Mouse (Mus musculus) neutrophil, adult 65 days (primary cell): Measurements from ENCODE around the gene Nolc1. TPM values are rescaled to one million over a fixed set of nuclear protein-coding genes. Genes with fewer than 3 reads are reported as not detected.

Experiments
- total RNA-seq: library from RNA; stranded (reverse); gene quantifications from 2 replicates; pipeline ENCODE4 v1.2.4, GENCODE M21; 2023

The Nolc1 gene
- 15.4 and 20.3 TPM in 2 replicates for total RNA-seq

DNA sequence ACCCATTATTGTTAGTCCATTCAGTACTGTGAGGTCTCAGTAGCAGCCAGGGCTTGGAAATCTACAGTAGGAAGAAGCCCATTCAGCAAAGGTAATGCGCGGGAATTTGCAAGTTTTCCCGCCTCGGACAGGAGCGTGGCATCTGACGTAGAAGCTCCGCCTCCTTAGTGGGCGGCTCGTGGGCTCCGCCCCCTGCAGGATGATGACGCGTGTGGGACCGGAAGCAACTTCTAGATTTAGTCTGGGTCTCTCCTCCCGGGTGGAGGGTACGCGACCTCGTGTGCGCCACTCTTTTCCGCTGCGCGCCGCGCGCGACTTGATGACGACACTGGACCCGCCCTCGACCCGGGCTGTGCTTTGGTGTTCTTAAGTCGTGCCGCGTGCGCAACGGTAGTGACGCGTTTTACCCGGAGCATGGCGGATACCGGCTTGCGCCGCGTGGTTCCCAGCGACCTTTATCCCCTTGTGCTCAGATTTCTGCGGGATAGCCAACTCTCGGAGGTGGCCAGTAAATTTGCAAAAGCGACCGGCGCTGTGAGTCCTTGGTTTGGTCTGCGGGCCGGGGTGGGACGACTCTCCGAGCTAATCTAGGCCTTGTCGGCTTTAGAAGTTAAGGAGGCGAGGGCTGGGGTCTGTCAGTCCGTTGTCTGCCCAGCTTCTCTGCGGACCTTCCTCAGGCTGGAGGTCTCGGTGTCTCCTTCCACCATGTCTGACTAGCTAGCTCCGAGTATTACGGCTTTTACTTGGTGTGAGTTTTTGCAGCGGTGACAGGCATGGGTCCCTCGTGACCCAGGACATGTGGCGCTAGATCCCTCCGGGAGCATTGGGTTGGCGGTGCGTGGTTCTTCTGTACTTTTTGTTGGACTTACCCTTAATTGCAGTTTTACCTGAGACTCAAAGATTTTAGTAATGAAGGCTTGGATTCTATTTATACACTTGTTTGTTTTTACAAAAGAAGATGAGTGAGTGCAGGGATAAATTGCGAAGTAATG is at the start of gene Nolc1:
Gene Nolc1 (plus strand): TSS at position 248 of the 992 bp plus-strand sequence.

DNA sequence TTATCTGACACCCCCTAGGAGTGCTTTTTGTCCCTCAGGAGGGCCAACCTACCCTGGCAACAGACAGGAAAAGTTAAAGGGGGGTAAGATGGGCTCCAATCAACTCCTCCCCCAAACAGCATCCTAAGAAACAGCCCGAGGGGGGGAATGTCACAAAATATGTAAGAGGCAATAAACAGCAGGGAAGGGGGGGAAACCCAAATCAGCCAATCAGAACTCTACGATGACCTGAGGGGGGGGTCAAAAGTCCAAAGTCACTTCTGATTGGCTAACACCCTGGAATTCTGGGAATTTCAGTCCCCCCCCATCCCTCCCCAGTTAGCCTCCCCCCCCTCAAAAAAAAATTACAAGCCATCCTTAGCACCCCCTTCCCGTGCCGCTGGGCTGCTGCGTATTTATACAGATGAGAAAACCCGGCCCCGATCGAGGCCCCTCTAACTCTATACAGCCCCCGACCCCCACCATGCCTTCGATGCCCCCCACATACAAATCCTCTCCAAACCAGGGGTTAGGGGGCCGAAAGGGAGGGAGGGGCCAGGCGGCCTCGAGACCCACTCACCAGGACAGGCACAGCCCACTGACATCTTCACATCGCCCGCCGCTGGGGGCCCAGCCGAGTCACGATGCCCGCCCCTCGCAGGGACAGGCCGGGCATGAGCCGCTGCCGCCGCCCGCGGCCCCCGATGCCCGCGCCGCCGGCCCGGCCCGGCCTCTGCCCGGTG is 31.2 kb upstream of the Nolc1 start, which contains the start of gene Pprc1:
Gene Pprc1 (plus strand): TSS at position 616 of the 722 bp plus-strand sequence.

DNA sequence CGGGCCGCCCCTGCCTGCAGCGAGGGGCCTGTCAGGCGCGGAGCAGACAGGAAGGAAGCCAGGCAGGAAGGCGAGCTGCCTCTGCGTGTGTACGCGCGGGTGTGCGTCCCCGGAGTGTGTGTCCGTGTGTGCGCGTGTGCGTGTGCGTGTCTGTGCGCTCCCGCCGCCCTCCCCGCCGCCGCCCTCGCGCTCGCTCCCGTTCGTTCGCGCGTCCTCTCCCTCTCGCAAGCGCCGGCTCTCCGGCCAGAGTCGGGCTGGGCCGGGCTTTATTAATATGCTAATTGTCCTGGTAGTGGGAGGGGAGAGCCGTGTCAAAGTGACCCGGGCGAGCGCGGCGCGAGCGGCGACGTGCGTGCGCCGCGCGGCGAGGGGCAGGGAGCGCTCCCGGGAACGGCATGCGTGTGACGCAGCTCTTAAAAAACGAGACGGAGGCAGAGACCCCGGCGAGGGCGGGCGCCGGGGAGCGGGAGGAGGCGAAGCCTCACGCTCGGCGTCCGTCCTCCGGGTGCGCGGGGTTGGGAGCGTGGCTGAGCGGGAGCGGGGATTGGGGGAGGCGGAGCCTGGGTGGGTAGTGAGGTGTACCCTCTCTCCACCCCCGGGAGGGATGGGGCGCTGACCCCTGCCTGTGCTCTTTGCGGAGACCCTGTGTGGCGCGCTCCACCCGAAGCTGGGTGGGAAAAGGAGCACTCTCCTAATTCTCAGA is 30.5 kb upstream of the Nolc1 start, which contains the start of gene Ldb1:
Gene Ldb1 (minus strand): TSS at position 222 of the 703 bp plus-strand sequence.

DNA sequence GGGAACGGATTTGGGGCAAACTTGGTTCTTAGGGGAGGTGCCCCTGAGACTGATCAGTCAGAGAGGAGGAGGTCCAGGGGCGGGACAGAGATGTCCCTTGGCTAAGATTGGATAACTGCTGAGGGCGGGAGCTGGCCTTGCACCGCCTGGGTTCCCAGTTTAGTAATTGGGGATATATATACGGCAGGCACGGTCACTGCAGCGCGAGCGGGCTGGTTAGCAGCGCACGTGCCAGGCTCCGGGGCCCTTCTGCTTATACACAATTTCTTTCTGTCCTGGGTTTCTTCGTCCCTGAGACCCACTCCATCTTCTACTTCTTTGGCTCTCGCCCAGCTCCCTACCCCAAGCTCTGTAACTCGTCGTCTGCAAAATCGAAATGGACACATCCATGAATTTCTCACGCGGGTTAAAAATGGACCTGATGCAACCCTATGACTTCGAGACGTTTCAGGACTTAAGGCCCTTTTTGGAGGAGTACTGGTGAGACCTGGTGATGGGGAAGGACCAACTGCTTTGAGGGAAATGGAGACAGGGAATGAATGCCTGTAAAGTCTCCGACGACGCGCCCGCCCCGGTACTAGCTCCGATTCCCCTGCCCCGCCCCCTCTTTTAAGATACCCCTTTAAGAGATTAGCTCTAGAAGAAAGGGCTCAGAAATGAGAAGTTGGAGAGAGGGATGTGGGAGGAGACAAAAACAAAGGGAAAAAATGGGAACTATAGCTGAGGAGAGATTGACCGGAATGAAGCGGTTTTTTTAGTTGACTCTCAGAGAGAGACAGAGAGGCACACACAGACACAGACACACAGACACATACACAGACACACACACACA is 56.2 kb downstream of the Nolc1 start, which contains the start of gene Elovl3:
Gene Elovl3 (plus strand): TSS at position 204 of the 832 bp plus-strand sequence.

Other genes starting within 250 kb of the Nolc1 start
- gene Armh3, start 77.4 kb upstream of the Nolc1 start, total RNA-seq: 11.7 and 16.0 TPM in 2 replicates
- 8.5 TPM in 2 replicates for gene Hps6, start 72.4 kb upstream of the Nolc1 start, total RNA-seq
- gene Pprc1, start 31.0 kb upstream of the Nolc1 start, total RNA-seq: 24.0 and 34.4 TPM in 2 replicates
- 54.6 and 60.8 TPM in 2 replicates for gene Ldb1, start 30.6 kb upstream of the Nolc1 start, total RNA-seq
- 0.54 TPM in 1 of 2 replicates, not detected in the other for gene Elovl3, start 56.0 kb downstream of the Nolc1 start, total RNA-seq
- gene Pitx3, start 72.5 kb downstream of the Nolc1 start, total RNA-seq: not detected in 2 replicates
- 61.0 and 88.7 TPM in 2 replicates for gene Gbf1, start 76.6 kb downstream of the Nolc1 start, total RNA-seq
- 74.6 and 93.9 TPM in 2 replicates for gene Nfkb2, start 228.5 kb downstream of the Nolc1 start, total RNA-seq